Mouse (Mus musculus) CD8-positive naive resting alpha-beta T cell, adult 2 months (primary cell): ENCODE data around the gene Socs1.
"Not testable (repeated sequence)": the region's sequence is repeated elsewhere in the genome, so short reads cannot be mapped to it uniquely, and the experiment has no call there.

Source experiments
- DNase-seq, 2 experiments: peaks; one replicate each; pipeline ENCODE4 v3.0.0; 2022; ENCODE audit warnings: low read depth in 2 of 2, low spot score in 2 of 2

The Socs1 gene

GRCm38 (mm10) chr16:10785371-10786231, at the start of gene Socs1:
Socs1 (minus strand) TSS chr16:10785536.
- DNase-seq: peak; percentile 90 to 91

GRCm38 (mm10) chr16:10834542-10834910, 49.2 kb upstream of the Socs1 start:
- no peak for DNase-seq

GRCm38 (mm10) chr16:10828461-10828805, 43.1 kb upstream of the Socs1 start:
- no peak for DNase-seq

- DNase-seq: no peak
These were observed 42.6 kb upstream of the Socs1 start for GRCm38 (mm10) chr16:10827766-10828460.

- no peak for DNase-seq
These were observed 41.9 kb upstream of the Socs1 start for GRCm38 (mm10) chr16:10827269-10827668.

GRCm38 (mm10) chr16:10825840-10826239, 40.5 kb upstream of the Socs1 start:
- DNase-seq: no peak

GRCm38 (mm10) chr16:10824536-10824935, 39.2 kb upstream of the Socs1 start:
- no peak for DNase-seq

- DNase-seq: no peak
These were observed 36.1 kb upstream of the Socs1 start for GRCm38 (mm10) chr16:10821387-10821786.

GRCm38 (mm10) chr16:10819966-10820365, 34.6 kb upstream of the Socs1 start:
- DNase-seq: no peak

- no peak for DNase-seq
These were observed 33.3 kb upstream of the Socs1 start for GRCm38 (mm10) chr16:10818579-10819135.

GRCm38 (mm10) chr16:10814864-10815263, 29.5 kb upstream of the Socs1 start:
- no peak for DNase-seq

- no peak for DNase-seq
These were observed 28.4 kb upstream of the Socs1 start for GRCm38 (mm10) chr16:10813726-10814125.

GRCm38 (mm10) chr16:10812865-10813371, 27.6 kb upstream of the Socs1 start, which contains the start of gene Gm11172:
Gm11172 (plus strand) TSS chr16:10812915.
- DNase-seq: no peak

- DNase-seq: no peak
These were observed 25.0 kb upstream of the Socs1 start for GRCm38 (mm10) chr16:10810376-10810775.

GRCm38 (mm10) chr16:10805789-10806527, 20.6 kb upstream of the Socs1 start, which contains the start of gene Prm1:
Prm1 (minus strand) TSS chr16:10805839.
- DNase-seq: no peak

- DNase-seq: not testable (repeated sequence)
These were observed 17.1 kb upstream of the Socs1 start for GRCm38 (mm10) chr16:10802420-10802819.

- DNase-seq: no peak
These were observed 10.7 kb upstream of the Socs1 start, which contains the start of gene Prm2 for GRCm38 (mm10) chr16:10796034-10796433. Prm2 (minus strand) TSS chr16:10796134.

- DNase-seq: no peak
These were observed 5.4 kb upstream of the Socs1 start, which contains the start of gene Prm3 for GRCm38 (mm10) chr16:10790702-10791101. Prm3 (minus strand) TSS chr16:10790914.

- no peak for DNase-seq
These were observed 3.5 kb upstream of the Socs1 start for GRCm38 (mm10) chr16:10788866-10789265.

- DNase-seq: no peak
These were observed 2.9 kb upstream of the Socs1 start, which contains the start of gene Tnp2 for GRCm38 (mm10) chr16:10788271-10788670. Tnp2 (minus strand) TSS chr16:10788660.

- no peak for DNase-seq
These were observed 2.3 kb upstream of the Socs1 start for GRCm38 (mm10) chr16:10787548-10788058.
